Mouse (Mus musculus): ENCODE results near the gene Crip3. TPM values are rescaled to one million over a fixed set of nuclear protein-coding genes. Genes with fewer than 3 reads are reported as not detected.
A peak's percentile ranks its signal among the peaks of the same experiment; 100 is the strongest.

Gene Crip3
- total RNA-seq (2021) = 1 to 10 TPM; 5.2 to 5.8 TPM
- long read RNA-seq, experiment 1, partial matches to known transcripts = 0 of 1 reads
- long read RNA-seq, experiment 1, other reads (novel, unspliced or antisense) = 1 of 1 reads
- long read RNA-seq, experiment 2, partial matches to known transcripts = 1 of 1 reads
- long read RNA-seq, experiment 2, other reads (novel, unspliced or antisense) = 0 of 1 reads

GRCm38 (mm10) chr17:46428761-46429414 lies at the start of gene Crip3:
Gene Crip3 (plus strand): TSS chr17:46428926.
- Histone ChIP-seq H3K4me3 (no peak within 1 kb of the TSS), H3K27ac (no peak within 1 kb of the TSS)
- no peak for DNase-seq (ENCODE audit: extremely low spot score in 1 of 2, low spot score in 2 of 2)
- intact Hi-C loops (cut with DNase I) = no loop called here
- no peak for TF ChIP-seq CTCF (IDR thresholded peaks at IDR 0.05)

GRCm38 (mm10) chr17:46383294-46384060 lies 45.2 kb upstream of the Crip3 start, which contains the start of gene Zfp318:
Gene Zfp318 (plus strand): TSS chr17:46383731.
- peak; percentile 5 for TF ChIP-seq CTCF (IDR thresholded peaks at IDR 0.05)
- peak; percentile 98 for DNase-seq (ENCODE audit: extremely low spot score in 1 of 2, low spot score in 2 of 2)
- intact Hi-C loops (cut with DNase I) = loop anchor here (1.0 kb wide), 1 partner anchor 55 kb away; the partner anchor contains the start of gene Abcc10
- H3K4me3 ChIP-seq = peak within 1 kb of the TSS; percentile 62
- peak within 1 kb of the TSS; percentile 80 for H3K27ac ChIP-seq

- no peak; the same call in 1 of the 2 replicates for TF ChIP-seq CTCF (IDR thresholded peaks at IDR 0.05)
- DNase-seq (ENCODE audit: extremely low spot score in 1 of 2, low spot score in 2 of 2) = peak; percentile 31 to 42
- intact Hi-C loops (cut with DNase I) = no loop called here
- Histone ChIP-seq H3K4me3 (peak overlapping the region; percentile 62), H3K27ac (peak overlapping the region; percentile 79)
Observed at GRCm38 (mm10) chr17:46384061-46384801, 44.5 kb upstream of the Crip3 start.

- Histone ChIP-seq H3K27ac (no peak overlapping the region), H3K4me3 (no peak overlapping the region)
- intact Hi-C loops (cut with DNase I) = no loop called here
- no peak for TF ChIP-seq CTCF (IDR thresholded peaks at IDR 0.05)
- no peak for DNase-seq (ENCODE audit: extremely low spot score in 1 of 2, low spot score in 2 of 2)
Observed at GRCm38 (mm10) chr17:46388200-46388599, 40.5 kb upstream of the Crip3 start.

GRCm38 (mm10) chr17:46393012-46393411 lies 35.7 kb upstream of the Crip3 start:
- no peak overlapping the region for H3K4me3 ChIP-seq
- no peak overlapping the region for H3K27ac ChIP-seq
- DNase-seq (ENCODE audit: extremely low spot score in 1 of 2, low spot score in 2 of 2) = peak in 1 of 2 experiments; percentile 35
- TF ChIP-seq CTCF (IDR thresholded peaks at IDR 0.05) = peak; percentile 64
- intact Hi-C loops (cut with DNase I) = loop anchor here (5.0 kb wide), 2 partner anchors 126 to 191 kb away; partner anchors contain the start of genes Polh and Xpo5

- DNase-seq (ENCODE audit: extremely low spot score in 1 of 2, low spot score in 2 of 2) = no peak
- TF ChIP-seq CTCF (IDR thresholded peaks at IDR 0.05) = no peak
- no peak overlapping the region for H3K27ac ChIP-seq
- no peak overlapping the region for H3K4me3 ChIP-seq
- intact Hi-C loops (cut with DNase I) = loop anchor here (5.0 kb wide), 2 partner anchors 127 to 192 kb away; partner anchors contain the start of genes Polh and Xpo5
Observed at GRCm38 (mm10) chr17:46394631-46395030, 34.1 kb upstream of the Crip3 start.

- DNase-seq (ENCODE audit: extremely low spot score in 1 of 2, low spot score in 2 of 2) = no peak
- intact Hi-C loops (cut with DNase I) = no loop called here
Observed at GRCm38 (mm10) chr17:46408478-46408877, 20.2 kb upstream of the Crip3 start.

GRCm38 (mm10) chr17:46418628-46419027 lies 10.1 kb upstream of the Crip3 start:
- intact Hi-C loops (cut with DNase I) = no loop called here
- H3K27ac ChIP-seq = no peak overlapping the region

More at GRCm38 (mm10) chr17:46408478-46408877, 20.2 kb upstream of the Crip3 start:
- peak; percentile 61 for TF ChIP-seq CTCF (IDR thresholded peaks at IDR 0.05)
- Histone ChIP-seq H3K4me3 (no peak overlapping the region), H3K27ac (no peak overlapping the region)

GRCm38 (mm10) chr17:46419717-46420116 lies 9.0 kb upstream of the Crip3 start:
- H3K4me3 ChIP-seq = no peak overlapping the region
- DNase-seq (ENCODE audit: extremely low spot score in 1 of 2, low spot score in 2 of 2) = no peak
- no peak overlapping the region for H3K27ac ChIP-seq
- intact Hi-C loops (cut with DNase I) = no loop called here
- TF ChIP-seq CTCF (IDR thresholded peaks at IDR 0.05) = no peak

More at GRCm38 (mm10) chr17:46418628-46419027, 10.1 kb upstream of the Crip3 start:
- H3K4me3 ChIP-seq = no peak overlapping the region
- no peak for TF ChIP-seq CTCF (IDR thresholded peaks at IDR 0.05)
- no peak for DNase-seq (ENCODE audit: extremely low spot score in 1 of 2, low spot score in 2 of 2)

GRCm38 (mm10) chr17:46426496-46426895 lies 2.2 kb upstream of the Crip3 start:
- Histone ChIP-seq H3K4me3 (no peak overlapping the region), H3K27ac (no peak overlapping the region)
- intact Hi-C loops (cut with DNase I) = no loop called here
- TF ChIP-seq CTCF (IDR thresholded peaks at IDR 0.05) = no peak
- DNase-seq (ENCODE audit: extremely low spot score in 1 of 2, low spot score in 2 of 2) = no peak

- Histone ChIP-seq H3K27ac (no peak overlapping the region), H3K4me3 (no peak overlapping the region)
- no peak for DNase-seq (ENCODE audit: extremely low spot score in 1 of 2, low spot score in 2 of 2)
- no peak; the same call in 1 of the 2 replicates for TF ChIP-seq CTCF (IDR thresholded peaks at IDR 0.05)
- intact Hi-C loops (cut with DNase I) = no loop called here
Observed at GRCm38 (mm10) chr17:46433627-46434026, 4.9 kb downstream of the Crip3 start.
